Mouse (Mus musculus) heart, postnatal 14 days (tissue): ENCODE measurements at regions not wholly inside any gene's neighbourhood (a gene's known extent, or its start where the extent isn't known, plus 50 kb on each side); places are given as distances from the start of the nearest gene placed in this dataset.
A peak's percentile ranks its signal among the peaks of the same experiment; 100 is the strongest.

Experiments
- DNase-seq, 2 experiments: peaks; one replicate each; pipeline ENCODE4 v3.0.0; 2021 to 2022
- intact Hi-C: fragments of 180-260 bp; cut with DNase I; formaldehyde crosslinking; loops from one replicate; pipeline ENCODE4 v1.15.1; 2025

DNA sequence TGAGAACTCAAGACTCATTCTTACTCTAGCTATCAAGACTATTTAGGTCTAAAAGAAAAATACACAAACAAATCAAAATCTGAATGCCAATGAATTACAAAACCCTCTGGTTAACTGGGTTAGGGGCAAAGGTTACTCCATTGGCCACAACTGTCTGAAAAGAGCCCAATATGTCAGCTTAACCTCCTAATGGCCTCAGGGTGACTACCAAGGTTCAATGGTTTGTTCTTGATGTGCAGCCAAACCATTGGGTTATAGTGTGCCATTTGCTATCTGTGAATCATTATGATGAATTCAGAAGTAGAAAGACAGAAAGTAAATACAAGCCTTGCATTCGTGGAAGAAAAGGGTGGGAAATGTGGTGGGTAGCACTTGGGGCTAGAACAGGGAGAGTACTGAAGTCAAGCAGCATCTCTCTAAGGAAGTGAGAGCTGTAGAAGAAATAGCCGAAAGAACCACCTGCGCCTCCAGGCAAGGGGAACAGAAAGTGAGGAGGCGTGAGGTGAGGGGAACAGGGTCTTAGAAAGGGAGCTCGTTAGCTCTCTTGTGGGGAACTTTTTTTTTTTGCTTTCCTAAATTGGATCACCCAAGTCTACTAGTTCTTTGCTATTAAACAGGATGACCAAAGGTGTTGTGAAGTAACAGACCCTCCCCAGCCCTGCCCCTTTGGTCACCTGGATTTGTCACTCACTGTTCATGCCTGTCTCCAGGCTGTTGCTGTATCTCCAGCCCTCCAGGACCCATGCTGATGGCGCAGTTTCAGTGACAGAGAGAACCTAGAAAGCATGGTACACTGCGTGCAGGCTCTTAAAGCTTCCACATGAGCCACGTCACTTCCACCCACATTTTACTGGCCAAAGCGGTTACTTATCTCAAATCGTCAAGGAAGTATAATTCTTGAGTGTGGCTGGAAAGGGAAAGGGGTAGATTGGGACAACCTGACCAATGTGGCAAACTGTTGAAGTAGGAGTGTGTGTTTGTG is 204.1 kb upstream of the Tet2 start:
- intact Hi-C loops = no loop called here
- no peak for DNase-seq

- DNase-seq = no peak
- intact Hi-C loops = no loop called here
Measured at GRCm38 (mm10) chr3:133750061-133750460, 205.1 kb upstream of the Tet2 start.

GRCm38 (mm10) chr3:133750606-133751005 is 205.7 kb upstream of the Tet2 start:
- intact Hi-C loops = no loop called here
- no peak for DNase-seq

DNA sequence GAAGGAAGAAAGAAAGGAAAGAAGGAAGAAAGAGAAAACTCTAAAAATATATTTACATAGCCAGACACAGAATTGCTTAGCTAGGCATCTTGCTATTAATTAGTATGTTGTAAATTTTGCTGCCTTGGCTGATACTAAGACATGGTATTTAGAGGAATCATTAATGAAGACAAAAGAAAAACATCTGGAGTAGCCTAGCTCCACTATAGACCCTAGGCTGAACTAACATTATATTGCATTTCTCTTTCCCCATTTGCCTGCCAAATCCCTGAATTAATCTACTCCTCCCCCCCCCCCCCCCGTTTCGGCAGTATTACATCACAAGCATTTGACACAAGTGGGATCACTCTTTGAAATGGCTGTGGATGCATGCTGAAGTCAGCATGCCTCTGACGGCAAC is 206.1 kb upstream of the Tet2 start:
- no peak for DNase-seq
- intact Hi-C loops = no loop called here

DNA sequence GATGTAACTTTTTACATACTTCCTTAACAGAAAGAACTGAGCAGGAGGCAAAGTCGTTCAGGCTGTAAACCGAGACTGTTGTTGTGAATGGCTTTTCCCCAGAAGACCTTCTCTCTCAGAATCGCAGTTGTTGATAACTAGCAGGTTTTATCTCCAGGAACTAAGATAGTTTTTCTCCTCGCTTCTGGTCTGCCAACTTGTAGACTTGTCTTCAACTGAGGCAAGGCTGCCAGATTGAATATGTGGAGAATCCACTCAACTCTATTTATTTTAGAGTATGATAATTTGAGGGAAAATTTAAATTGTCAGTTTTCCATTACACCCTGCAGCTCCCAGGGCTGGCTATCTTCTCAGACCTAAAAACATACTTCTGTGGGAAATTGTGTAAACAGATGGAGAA is 206.6 kb upstream of the Tet2 start:
- intact Hi-C loops = no loop called here
- no peak for DNase-seq

- intact Hi-C loops = no loop called here
- no peak for DNase-seq
Measured at GRCm38 (mm10) chr3:133753041-133753440, 208.1 kb upstream of the Tet2 start.

DNA sequence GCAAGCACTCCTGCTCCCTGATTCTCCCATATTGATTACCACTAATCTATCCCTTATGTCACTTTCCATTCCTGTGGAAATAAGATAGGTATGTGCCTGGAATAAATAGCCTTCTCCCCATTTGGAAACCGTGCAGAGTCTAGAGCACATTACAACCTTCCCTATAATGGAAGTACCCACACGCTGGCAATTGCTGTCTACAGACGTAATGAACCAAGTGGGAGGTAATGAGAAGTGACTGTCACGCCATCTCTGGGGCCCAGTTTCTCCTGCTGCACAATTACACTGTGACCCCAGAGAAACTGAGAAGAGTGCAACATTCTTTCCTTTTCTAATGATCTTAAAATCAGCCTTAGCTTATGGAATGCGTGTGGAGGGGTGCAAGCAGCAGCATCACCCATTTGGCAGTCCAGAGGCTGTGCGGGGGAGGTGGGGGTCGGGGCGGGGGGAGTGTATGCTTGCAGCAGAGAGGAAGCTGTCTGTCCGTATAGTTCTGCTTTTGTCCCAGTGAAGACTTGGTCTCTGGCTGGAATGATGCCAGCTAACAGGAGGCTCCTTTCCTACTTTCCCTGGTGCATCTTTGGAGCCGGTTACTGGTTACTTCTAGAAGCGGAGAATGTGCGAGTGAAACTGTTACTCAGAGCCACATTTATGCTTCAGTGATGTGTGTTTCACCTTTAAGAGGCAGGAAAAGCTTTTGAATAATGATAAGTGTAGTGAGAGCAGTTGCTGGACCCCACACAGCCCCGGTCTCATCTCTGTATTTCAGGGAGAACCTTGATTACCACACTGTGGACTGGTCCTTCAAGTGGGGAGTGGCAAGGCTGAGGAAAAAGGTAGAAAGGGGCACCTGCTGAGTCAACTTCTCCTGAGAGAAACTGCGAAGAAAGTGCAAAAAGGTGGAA is 209.3 kb upstream of the Tet2 start:
- DNase-seq = no peak
- intact Hi-C loops = no loop called here

DNA sequence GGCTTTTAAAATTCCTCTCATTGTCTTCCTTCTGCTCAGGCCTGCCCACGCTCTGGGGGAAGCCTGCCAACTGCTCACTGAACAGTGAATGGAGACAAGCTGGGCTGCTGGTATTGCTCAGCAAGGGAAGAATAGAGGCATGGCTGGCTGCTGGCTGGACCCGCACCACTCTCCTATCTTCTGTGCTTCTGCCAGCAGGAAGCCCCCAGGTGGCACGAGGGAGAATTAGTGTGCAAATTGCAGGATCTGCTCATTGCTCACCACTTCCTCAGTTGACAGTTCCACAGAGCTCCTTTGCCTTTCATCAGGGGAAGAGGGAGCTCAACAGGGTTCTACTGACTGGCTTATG is 209.9 kb upstream of the Tet2 start:
- intact Hi-C loops = no loop called here
- DNase-seq = peak; percentile 36 to 49

DNA sequence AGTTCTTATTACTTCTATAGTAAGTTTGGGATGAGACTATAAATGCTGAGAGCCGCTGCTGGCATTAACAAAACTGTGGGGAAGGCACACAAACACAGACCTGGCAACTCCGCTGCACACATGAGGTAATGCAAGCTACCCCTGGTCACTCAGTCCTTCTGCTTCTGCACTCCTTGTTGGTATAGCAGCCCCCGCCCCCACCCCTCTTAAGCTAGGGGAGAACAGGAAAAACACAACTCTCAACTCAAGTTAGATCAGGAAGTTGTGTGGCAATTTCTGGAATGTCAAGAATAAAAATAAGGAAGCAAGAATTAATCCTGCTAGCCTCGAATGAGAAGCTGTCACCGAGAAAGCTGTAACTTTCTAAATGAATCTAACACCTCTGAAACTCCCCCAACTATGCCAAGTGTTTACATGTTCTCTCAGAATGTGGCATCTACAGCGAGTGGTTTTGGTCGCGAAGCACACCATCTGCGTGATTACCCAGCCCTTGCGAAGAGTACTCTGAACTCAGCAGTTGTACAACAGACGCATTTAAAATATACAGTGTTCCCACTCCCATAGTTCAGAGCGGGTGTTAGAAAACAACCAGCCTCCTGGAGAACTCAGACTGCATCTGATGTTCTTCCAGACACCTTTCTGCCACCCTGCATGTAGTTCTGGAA is 212.9 kb upstream of the Tet2 start:
- no peak for DNase-seq
- intact Hi-C loops = no loop called here

DNA sequence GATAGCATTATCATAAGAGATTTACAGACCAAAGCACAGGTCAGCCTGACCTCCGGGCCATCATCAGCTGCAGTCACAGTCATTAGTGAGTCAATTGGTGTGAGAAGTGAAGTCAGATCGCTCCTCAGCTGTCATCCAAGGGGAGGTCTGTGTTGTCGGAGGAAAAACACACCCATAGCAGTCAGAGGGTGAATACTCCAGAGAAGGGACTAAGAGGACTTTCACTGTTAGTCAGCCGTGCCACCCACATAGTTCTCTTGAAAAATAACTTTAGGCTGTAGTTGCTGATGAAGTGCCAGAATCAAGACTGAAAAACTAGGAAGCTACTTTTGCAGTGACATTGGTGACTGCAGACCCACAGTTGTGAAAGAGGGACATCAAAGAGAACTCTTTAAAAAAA is 213.5 kb upstream of the Tet2 start:
- intact Hi-C loops = no loop called here
- no peak for DNase-seq

GRCm38 (mm10) chr3:133759611-133760010 is 214.7 kb upstream of the Tet2 start:
- DNase-seq = no peak
- intact Hi-C loops = no loop called here

DNA sequence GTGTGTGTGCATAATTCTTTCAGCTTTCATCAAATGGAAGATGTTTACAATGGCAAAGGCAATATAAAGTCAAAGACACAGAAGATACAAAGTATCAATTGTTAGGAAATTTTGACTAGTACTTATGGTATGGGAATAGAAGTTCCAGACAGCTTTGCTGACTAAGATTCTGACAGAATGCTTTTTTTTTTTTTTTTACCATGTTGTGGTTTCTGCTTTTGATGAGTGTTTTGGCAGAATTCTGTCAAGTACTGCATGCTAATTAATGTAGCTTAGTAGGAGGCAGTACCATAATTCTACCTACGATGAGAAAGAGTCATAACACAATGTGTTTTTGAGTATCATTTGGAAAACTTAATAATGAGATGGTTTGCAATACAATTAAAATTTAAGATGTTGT is 215.3 kb upstream of the Tet2 start:
- intact Hi-C loops = no loop called here
- no peak for DNase-seq

DNA sequence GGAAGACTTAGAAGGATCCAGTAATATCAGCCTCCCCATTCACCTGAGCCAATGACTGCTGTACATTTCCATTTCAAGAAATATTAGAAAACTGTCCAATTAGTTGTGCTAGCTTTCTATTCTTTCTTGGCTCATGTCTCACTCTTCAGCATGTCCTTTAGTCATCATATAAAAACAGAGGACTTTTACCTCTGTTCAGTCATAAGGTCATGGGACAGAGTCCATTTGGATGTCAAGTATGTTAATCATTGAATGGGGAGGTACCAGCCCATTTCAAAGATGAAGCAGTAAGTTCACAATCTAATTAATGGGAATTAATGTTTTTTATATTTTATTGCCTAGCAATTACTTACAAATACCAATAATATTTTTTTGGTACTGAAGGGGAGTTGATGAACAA is 218.8 kb upstream of the Tet2 start:
- no peak for DNase-seq
- intact Hi-C loops = no loop called here

- intact Hi-C loops = no loop called here
- peak; percentile 48 to 68 for DNase-seq
Measured at GRCm38 (mm10) chr3:133773490-133773889, 228.6 kb upstream of the Tet2 start.

DNA sequence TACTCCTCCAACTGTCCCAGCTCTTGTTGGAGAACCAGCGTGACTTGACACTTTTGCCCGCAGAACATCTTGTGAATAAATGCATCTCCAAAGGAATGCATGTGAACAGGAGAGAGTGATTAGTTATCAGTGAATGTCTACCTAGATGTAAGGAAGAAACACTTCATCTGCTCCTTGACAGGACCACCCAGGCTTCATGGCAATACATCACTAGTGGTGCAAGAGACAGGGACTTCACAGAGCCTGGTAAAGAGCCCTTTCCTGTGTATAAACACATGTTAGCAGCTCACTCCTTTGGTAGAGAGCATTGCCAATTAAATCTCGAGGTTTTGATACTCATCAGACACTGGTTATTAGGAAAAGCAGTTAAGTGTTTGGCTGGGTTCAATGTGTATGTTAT is 229.3 kb upstream of the Tet2 start:
- DNase-seq = no peak
- intact Hi-C loops = no loop called here

DNA sequence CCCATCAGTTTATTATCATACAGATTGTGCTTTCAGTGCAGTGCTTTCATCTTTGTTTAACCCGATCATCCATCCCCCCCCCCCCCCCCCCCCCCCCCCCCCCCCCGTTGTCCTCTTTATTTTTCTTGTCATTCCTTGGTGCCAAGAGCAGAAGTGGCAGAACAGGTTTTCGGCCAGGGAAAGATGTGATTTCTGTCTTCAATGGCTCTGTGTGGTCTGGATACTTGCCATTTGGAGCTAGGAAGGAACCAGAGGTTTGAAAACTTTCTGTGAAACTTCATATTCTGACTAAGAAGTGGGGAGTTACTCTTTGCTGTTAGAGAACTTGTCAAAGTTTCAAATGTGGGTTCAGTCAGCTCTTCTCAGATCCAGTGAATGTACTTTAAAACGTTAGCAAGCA is 231.1 kb upstream of the Tet2 start:
- intact Hi-C loops = no loop called here
- DNase-seq = no peak

DNA sequence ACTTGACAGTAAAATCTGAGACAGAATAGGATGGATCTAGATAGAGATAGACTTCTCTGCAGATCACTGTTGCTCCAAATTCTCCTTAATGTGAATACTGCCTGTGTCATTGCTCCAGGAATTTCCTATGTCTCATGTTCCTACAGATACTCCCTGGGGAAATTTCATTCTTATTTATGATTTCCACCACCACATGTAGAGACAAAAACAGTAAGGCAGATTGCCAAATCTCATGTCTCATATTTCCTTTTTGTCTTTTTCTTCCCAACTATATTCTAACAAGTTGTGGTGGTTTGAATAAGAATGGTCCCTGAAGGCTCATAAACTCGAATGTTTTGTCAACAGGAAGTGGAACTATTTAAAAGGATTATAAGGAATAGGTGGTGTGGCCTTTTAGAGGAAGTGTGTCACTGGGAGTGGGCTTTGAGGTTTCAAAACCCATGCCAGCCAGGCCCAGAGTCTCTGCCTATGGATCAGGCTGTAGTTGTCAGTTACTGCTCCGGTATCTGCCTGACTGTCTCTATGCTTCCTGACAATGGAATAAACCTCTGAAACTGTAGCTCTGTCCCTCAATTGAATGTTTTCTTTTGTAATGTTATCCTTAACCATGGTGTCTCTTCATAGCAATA is 234.3 kb upstream of the Tet2 start:
- intact Hi-C loops = no loop called here
- no peak for DNase-seq

- intact Hi-C loops = no loop called here
- DNase-seq = no peak
Measured at GRCm38 (mm10) chr3:133783060-133783459, 238.1 kb upstream of the Tet2 start.

DNA sequence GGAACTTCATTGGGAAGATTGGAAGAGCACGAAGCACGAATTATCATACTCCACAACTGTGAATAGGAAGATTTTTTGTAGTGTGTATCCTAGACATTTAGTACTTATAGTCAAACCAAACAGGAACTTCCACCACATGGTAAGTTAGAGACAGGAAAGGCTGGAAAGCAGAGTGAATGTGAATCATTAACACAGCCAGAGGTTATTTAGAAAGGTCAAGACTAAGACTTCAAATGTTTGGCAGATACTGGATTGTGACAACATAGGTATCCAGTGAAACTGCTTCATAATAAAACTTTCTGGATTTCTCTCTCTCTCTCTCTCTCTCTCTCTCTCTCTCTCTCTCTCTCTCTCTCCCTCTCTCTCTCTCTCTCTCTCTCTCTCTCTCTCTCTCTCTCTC is 246.4 kb upstream of the Tet2 start:
- intact Hi-C loops = no loop called here
- no peak for DNase-seq

DNA sequence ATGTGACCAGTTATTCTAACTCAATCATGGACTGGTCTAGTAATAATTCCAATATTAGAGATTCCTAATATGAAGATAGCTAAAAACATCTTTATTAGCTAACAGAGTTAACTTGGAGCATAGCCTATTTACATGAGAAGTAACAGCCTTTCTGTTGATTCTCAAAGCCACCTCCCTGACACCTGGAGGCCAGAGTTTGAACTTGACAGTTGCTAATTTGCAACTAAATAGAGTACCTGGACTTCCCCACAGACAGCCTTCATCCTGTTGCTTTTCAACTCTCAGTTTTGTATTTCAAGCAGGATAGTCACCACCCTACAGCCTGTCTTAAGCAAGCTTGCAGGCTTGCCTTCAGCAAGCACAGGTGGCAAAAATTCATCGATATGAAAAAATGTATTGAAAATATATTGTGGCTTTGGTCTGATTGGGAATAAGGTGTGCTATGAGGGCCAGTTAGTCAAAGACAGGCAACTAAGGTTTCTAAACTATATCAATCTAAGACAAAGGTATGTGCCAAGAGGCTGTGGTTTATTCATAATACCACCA is 264.1 kb upstream of the Tet2 start:
- intact Hi-C loops = no loop called here
- DNase-seq = no peak
